Mouse (Mus musculus): ENCODE results near the gene Ric8a. TPM values are rescaled to one million over a fixed set of nuclear protein-coding genes. Genes with fewer than 3 reads are reported as not detected.
A peak's percentile ranks its signal among the peaks of the same experiment; 100 is the strongest.
"Not testable (repeated sequence)": the region's sequence is repeated elsewhere in the genome, so short reads cannot be mapped to it uniquely, and the experiment has no call there.

Ric8a gene
- polyA plus RNA-seq, 1 experiment: 61.2 TPM

DNA sequence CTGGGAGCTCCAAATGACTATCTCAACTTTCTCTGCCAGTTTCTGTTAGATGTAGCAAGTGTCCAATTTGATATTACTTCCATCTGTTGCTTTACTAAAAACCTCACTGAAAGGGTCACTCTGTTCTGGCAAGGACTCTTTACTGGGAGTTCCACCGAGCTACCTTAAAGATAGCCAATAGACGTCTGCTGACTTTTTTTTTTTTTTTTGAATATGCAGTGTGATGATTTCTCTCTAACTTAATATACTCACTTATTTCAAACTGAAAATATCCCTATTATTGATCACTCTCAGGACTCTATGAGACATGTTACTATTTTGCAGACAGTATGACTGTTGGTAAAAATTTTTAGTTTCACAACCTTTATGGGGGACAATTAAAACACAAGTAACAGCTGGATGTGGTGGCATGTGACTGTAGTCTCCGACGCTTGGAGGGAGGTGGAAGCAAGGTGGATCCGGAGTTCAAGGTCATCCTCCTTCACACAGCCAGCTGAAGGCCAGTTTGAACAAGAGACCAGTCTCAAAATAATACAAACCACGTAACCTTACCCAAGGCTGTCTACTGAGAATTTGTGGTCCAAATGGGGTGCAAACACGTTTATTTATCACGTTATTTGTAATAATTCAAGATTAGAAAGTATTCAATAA is 24.2 kb downstream of the Ric8a start:
- Histone ChIP-seq H3K4me1 (ENCODE audit: control insufficient read depth, insufficient read depth, low read length) (peaks cover 44% of the 10 kb centered on the region), H3K27ac (ENCODE audit: insufficient read depth, low read depth, low read length) (peak overlapping the region; percentile 20; the same call in 1 of the 2 replicates), H3K4me3 (ENCODE audit: insufficient read depth, low read length) (peak overlapping the region; percentile 84)
- no peak for TF ChIP-seq POLR2A (IDR thresholded peaks at IDR 0.05; ENCODE audit: borderline replicate concordance, low read depth, low read length)
- no peak for TF ChIP-seq CTCF (IDR thresholded peaks at IDR 0.05; ENCODE audit: low read depth, low read length)

DNA sequence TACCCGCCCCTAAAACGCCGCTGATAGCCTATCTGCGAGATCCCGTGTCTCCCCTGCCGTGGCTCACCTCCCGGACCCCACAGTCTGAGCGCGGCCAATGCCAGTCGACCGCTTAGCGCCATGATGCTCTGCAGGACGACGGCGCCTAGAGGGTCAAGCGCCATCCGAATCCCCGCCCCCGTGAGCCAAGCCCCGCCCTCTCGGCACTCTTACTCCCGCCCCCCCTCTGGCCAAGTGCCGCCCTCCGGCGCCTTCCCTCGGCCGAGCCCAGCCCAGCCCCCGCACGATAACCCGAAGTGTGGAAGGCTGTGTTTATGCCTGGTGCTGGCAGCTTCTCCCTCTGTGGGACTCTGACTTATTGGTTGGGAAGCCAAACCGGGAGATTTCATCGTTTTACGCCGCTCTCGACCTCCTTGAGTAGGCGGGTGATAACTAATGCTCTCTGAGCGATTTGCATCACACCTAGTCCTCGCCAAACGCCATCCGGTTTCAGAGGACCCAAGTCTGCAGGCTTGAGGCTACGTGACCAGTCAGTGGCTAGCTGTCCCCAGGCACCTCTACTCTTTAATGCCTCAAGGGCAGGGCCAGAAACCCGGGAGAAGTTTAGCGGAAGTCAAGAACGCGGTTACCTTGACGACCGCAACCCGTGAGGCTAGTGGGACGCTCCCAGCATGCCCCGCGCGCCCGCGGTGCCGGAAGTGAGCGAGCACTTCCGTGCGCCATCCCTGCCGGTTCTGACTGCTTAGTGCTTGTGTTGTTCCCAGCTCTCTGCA is 25.1 kb downstream of the Ric8a start, which contains the start of the genes Psmd13 and Sirt3:
Psmd13 (plus strand) TSS at position 273 of the 773 bp plus-strand sequence.
Sirt3 (minus strand) TSS at position 614 of the 773 bp plus-strand sequence.
- Histone ChIP-seq H3K4me1 (ENCODE audit: control insufficient read depth, insufficient read depth, low read length) (peaks cover 35% of the 10 kb centered on the region), H3K27ac (ENCODE audit: insufficient read depth, low read depth, low read length) (peak within 1 kb of the TSS; percentile 84), H3K4me3 (ENCODE audit: insufficient read depth, low read length) (peak within 1 kb of the TSS; percentile 84)
- TF ChIP-seq POLR2A (IDR thresholded peaks at IDR 0.05; ENCODE audit: borderline replicate concordance, low read depth, low read length): no peak
- no peak for TF ChIP-seq CTCF (IDR thresholded peaks at IDR 0.05; ENCODE audit: low read depth, low read length)

DNA sequence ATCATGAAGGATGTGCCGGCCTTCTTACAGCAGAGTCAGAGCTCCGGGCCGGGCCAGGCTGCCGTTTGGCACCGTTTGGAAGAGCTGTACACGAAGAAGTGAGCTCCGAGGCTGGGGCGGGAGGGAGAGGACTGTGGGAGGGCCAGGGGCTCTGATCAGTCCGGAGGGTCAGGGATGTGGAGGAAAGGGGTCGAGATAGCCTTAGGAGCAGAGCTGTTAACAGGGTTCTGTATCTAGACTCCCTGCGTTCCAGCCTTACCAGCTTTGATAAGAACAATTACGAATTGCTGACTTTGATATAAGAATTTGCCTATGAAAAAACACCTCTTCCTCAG is 25.7 kb downstream of the Ric8a start:
- peaks cover 30% of the 10 kb centered on the region for H3K4me1 ChIP-seq (ENCODE audit: control insufficient read depth, insufficient read depth, low read length)
- H3K27ac ChIP-seq (ENCODE audit: insufficient read depth, low read depth, low read length): peak overlapping the region; percentile 33; the same call in 1 of the 2 replicates
- H3K4me3 ChIP-seq (ENCODE audit: insufficient read depth, low read length): peak overlapping the region; percentile 84
- TF ChIP-seq CTCF (IDR thresholded peaks at IDR 0.05; ENCODE audit: low read depth, low read length): no peak
- no peak for TF ChIP-seq POLR2A (IDR thresholded peaks at IDR 0.05; ENCODE audit: borderline replicate concordance, low read depth, low read length)

DNA sequence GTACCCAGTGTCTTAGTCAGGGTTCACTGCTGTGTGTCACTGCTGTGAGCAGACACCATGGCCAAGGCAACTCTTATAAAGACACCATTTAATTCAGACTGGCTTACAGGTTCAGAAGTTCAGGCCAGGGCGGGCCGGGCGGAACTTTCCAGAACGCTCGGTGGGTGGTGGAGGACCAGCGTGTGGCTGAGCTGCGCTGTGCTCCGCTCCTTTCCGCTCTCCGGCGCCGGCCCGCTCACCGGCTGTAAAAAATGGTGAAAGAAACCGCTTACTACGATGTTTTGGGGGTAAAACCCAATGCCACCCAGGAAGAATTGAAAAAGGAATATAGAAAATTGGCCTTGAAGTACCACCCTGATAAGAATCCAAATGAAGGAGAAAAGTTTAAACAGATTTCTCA is 33.9 kb downstream of the Ric8a start:
- not testable (repeated sequence) for H3K27ac ChIP-seq (ENCODE audit: insufficient read depth, low read depth, low read length); H3K4me3 ChIP-seq (ENCODE audit: insufficient read depth, low read length); H3K4me1 ChIP-seq (ENCODE audit: control insufficient read depth, insufficient read depth, low read length)

DNA sequence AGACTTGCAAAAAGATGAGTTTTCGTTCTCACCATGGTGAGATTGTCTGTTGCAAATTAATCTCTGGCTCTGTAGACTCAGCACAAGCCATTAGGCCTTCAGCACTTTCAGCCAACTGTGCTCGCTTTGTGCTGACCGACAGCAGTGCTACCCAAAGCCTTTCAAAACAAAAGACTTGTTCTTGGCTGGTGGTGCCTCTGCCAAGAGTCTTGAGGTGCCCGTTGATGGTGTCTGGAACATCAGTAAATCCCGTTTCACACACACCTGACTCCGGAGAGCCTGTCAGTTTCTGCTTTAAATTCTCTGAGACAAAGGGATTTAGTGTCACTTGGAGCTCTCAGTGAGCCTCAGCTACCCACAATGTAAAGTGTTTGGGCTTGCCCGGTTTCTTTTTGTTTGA is 37.3 kb downstream of the Ric8a start:
- no peak overlapping the region for H3K4me3 ChIP-seq (ENCODE audit: insufficient read depth, low read length)
- TF ChIP-seq CTCF (IDR thresholded peaks at IDR 0.05; ENCODE audit: low read depth, low read length) (no peak), POLR2A (IDR thresholded peaks at IDR 0.05; ENCODE audit: borderline replicate concordance, low read depth, low read length) (no peak)
- H3K27ac ChIP-seq (ENCODE audit: insufficient read depth, low read depth, low read length): no peak overlapping the region
- H3K4me1 ChIP-seq (ENCODE audit: control insufficient read depth, insufficient read depth, low read length): no peaks in the 10 kb centered on the region

DNA sequence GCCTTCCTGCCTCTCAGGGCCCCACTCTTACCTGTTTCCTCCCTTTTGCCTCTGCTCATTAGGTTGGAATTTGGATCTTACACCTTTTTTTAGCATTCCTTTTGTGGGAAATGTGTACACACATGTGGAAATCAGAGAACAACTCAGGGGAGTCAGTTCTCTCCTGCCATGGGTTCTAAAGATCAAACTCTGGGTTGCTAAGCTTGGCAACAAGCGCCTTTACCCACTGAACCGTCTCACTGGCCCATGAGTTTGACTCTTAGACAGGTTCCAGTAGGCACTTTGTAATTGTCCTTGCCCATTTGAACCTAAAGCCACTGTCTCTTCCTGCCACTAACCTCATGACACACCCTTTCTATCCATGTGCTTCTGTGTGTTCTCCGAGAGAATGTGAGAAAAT is 37.9 kb downstream of the Ric8a start:
- H3K4me3 ChIP-seq (ENCODE audit: insufficient read depth, low read length): no peak overlapping the region
- no peaks in the 10 kb centered on the region for H3K4me1 ChIP-seq (ENCODE audit: control insufficient read depth, insufficient read depth, low read length)
- TF ChIP-seq POLR2A (IDR thresholded peaks at IDR 0.05; ENCODE audit: borderline replicate concordance, low read depth, low read length) (no peak), CTCF (IDR thresholded peaks at IDR 0.05; ENCODE audit: low read depth, low read length) (no peak)
- H3K27ac ChIP-seq (ENCODE audit: insufficient read depth, low read depth, low read length): no peak overlapping the region

DNA sequence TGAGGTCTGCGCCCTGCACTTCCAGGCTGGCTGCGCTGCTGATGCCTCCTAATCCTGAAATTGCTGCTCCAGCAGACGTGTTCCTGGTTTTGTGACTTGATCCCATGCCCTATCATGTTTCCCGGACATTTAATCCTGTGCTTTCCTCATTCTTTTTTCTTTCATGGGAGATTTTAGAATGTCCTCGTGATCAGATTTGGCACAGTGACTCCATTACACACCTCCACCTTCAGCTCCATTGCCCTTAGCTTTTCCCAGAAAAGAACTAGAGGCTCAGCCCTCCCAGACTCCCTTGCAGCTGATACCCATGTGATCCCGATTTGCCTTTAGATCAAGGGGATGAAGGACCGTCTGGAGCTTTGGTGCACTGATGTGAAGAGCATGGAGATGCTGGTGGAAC is 41.1 kb downstream of the Ric8a start:
- no peaks in the 10 kb centered on the region for H3K4me1 ChIP-seq (ENCODE audit: control insufficient read depth, insufficient read depth, low read length)
- TF ChIP-seq POLR2A (IDR thresholded peaks at IDR 0.05; ENCODE audit: borderline replicate concordance, low read depth, low read length) (no peak), CTCF (IDR thresholded peaks at IDR 0.05; ENCODE audit: low read depth, low read length) (no peak)
- H3K27ac ChIP-seq (ENCODE audit: insufficient read depth, low read depth, low read length): no peak overlapping the region
- no peak overlapping the region for H3K4me3 ChIP-seq (ENCODE audit: insufficient read depth, low read length)

DNA sequence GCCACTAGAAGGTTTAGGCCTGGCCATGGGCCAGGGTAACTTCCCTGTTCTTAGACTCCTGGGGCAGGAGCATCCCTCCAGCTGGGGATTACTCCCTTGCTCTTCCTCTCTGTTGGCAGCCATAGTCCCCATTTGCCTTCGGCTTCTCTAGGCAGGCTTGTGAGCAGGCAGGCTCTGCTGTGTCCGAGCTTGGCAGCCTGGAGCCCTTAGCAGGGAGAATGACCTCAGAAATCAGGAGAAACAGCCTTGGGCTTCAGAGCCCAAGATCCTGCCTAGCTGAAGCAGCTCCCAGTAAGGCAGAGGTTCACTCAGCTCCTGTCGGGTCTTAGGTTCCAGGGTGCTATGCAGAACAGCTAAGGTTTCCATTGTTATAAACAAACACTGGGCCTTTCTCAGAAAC is 42.4 kb downstream of the Ric8a start:
- TF ChIP-seq CTCF (IDR thresholded peaks at IDR 0.05; ENCODE audit: low read depth, low read length) (no peak), POLR2A (IDR thresholded peaks at IDR 0.05; ENCODE audit: borderline replicate concordance, low read depth, low read length) (no peak)
- Histone ChIP-seq H3K4me3 (ENCODE audit: insufficient read depth, low read length) (no peak overlapping the region), H3K27ac (ENCODE audit: insufficient read depth, low read depth, low read length) (no peak overlapping the region), H3K4me1 (ENCODE audit: control insufficient read depth, insufficient read depth, low read length) (no peaks in the 10 kb centered on the region)

DNA sequence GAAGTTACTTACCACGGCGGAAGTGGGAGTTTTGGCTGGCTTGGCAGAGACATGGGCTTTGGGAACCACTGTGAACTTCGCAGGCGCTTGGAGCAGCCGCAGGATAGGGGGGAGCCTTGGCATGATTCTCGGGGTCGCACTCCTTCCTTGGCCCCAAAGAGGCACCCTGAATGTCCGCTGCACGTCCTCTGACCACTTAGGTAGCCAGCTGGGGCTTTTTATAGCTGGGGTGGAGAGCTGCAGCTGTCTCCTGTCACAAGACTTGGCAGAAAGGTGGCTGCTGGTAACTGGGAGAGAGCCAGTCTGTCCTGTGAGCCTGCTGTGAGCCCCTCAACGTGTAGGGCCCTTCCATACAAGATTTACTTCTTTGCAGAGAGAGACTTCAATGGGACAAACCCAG is 43.5 kb downstream of the Ric8a start, which contains the start of gene Cox8b:
Cox8b (minus strand) TSS at position 227 of the 400 bp plus-strand sequence.
- H3K4me3 ChIP-seq (ENCODE audit: insufficient read depth, low read length): no peak within 1 kb of the TSS
- TF ChIP-seq CTCF (IDR thresholded peaks at IDR 0.05; ENCODE audit: low read depth, low read length) (no peak), POLR2A (IDR thresholded peaks at IDR 0.05; ENCODE audit: borderline replicate concordance, low read depth, low read length) (no peak)
- H3K4me1 ChIP-seq (ENCODE audit: control insufficient read depth, insufficient read depth, low read length): no peaks in the 10 kb centered on the region
- H3K27ac ChIP-seq (ENCODE audit: insufficient read depth, low read depth, low read length): no peak within 1 kb of the TSS
